Mouse (Mus musculus) embryonic fibroblast, embryonic 13.5 days (primary cell): ENCODE measurements at regions not wholly inside any gene's neighbourhood (a gene's known extent, or its start where the extent isn't known, plus 50 kb on each side); places are given as distances from the start of the nearest gene placed in this dataset.

Experiments used
- CTCF ChIP-seq: IDR thresholded peaks from 2 replicates; pipeline ENCODE4 v1.5.1; 2011; ENCODE audit warnings: mild to moderate bottlenecking, control low read depth, low read length, moderate library complexity, borderline replicate concordance; ENCODE audit not compliant: insufficient read depth
- POLR2A ChIP-seq: IDR thresholded peaks from 2 replicates; pipeline ENCODE4 v1.6.1; 2011; ENCODE audit warnings: low read depth, mild to moderate bottlenecking, control low read depth, low read length, moderate library complexity

- TF ChIP-seq CTCF (no peak), POLR2A (no peak)
Measured at GRCm38 (mm10) chr11:43958976-43959315, 57.9 kb upstream of the Adra1b start.
